Mouse (Mus musculus) thymus, postnatal 0 days (tissue): ENCODE results near the gene Ffar4. TPM values are rescaled to one million over a fixed set of nuclear protein-coding genes. Genes with fewer than 3 reads are reported as not detected.

ENCODE experiments used
- DNase-seq: peaks from one replicate; pipeline ENCODE4 v3.0.0-alpha.2; 2015; ENCODE audit warnings: low spot score
- polyA plus RNA-seq: library from polyadenylated mRNA; unstranded; fragments of >200 nt; fragmentation: Nextera tagmentation; extraction: Ambion mirVana; gene quantifications from 2 replicates; pipeline ENCODE4 v1.2.1, GENCODE M21; 2015

Ffar4 gene
- polyA plus RNA-seq, 1 experiment from 2014 or later, result 1.2 TPM

DNA sequence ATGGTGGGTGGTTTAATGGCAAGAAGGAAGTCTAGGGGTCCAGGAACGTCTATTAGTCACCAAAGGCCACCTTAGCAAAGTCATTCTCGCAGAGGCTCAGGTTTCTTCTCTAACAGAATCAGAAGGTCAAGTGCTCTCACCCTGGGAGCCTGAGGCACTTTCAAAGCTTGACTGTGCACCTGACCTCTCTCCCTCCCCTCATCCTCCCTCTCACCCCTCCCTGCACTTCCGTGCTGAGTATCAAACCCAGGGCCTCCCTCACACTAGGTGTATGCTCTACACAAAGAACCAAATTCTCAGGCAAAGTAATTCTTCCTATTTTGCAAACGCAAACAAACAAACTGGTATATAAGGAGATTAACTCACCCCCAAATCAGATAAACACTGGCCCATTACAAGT lies 640 bp upstream of the Ffar4 start:
- DNase-seq, result no peak

DNA sequence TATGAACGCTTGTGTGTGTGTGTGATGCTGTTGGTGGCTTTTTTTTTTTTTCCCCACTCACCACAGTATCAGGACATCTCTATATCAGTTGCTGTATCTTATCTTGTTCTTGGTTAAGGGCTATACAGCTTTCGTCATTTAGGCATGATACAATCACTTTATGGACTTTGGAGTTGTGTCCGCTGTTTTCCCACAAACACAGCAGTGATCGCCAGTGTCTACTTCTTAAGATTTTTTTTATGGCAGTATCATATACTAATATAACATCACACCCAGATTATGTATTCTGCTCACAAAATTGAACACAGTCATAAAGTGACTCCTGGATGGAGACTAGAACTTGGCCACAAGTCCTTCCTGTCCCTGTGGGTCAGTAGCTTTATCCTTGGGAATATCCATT lies 11.0 kb downstream of the Ffar4 start:
- DNase-seq, result no peak

DNA sequence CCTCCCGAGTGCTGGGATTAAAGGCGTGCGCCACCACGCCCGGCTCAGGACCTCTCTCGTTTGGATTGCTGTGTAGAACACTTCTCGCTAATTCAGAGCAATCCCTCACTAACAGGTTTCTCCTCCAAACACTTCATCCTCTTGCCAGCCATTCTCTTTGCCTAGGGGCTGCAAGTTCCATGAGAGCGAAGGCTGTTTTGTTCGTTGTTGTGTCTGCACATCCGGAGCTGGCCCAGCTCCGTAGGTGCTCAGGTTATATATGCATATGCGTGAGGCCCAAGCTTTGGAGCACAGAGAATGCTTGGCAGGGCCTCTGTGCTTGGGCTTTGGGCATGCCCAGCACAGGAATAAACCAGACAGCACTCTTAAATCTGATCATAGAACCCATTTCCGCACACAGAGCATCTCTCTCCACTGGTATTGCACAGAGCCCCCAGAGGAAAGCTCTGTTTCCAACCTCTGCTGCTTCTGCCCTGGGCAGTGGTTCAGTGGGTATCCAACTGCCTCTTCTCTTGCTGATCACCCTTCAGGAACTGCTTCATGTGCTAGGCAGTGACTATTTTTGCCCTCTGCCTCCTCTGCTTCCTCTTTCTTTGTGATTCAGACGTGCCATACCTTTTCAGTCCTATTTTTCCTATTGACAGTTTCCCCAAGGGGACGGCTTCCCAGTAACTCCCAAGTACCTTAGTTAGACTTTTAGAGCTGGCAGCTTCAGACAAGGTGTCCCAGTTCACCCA lies 12.8 kb downstream of the Ffar4 start:
- DNase-seq, result no peak

DNA sequence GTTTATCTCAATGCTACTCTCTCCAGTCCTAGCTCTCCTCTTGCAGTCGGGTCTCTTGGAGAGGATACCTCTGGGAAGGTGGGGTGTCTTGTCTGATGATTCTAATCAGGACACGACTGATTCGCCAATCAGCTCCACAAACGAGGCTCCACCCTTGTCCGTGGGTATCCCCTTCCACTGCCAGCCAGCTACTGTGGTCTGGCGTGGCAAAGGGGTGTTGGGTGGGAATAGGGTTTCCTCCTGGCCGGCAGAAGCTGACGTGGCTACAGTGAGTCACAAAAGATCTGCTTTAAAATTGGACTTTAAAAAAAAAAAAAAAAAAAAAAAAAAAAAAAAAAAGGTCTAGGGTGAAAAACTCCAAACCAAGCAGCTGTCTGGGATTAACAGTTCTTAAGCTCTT lies 14.2 kb downstream of the Ffar4 start:
- DNase-seq, result no peak

DNA sequence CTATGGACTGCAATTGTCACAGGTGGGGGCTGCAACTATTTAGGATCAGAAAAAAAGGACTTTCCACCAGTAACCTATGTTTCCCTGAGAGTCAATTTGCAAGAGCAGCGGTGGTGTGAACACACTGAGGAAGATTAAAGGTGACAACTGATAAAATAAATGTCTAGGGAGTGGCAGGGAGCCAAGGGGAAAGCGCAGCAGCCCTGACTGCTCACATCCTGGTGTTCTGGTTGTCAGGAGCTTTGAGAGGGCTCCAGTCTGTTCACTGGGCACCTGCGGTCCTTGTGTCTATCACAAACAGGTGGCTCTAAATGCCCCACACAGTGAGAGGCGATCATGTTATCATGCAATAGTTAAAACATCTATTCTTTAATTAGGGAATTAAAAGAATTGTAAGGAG lies 15.7 kb downstream of the Ffar4 start:
- DNase-seq, result no peak

DNA sequence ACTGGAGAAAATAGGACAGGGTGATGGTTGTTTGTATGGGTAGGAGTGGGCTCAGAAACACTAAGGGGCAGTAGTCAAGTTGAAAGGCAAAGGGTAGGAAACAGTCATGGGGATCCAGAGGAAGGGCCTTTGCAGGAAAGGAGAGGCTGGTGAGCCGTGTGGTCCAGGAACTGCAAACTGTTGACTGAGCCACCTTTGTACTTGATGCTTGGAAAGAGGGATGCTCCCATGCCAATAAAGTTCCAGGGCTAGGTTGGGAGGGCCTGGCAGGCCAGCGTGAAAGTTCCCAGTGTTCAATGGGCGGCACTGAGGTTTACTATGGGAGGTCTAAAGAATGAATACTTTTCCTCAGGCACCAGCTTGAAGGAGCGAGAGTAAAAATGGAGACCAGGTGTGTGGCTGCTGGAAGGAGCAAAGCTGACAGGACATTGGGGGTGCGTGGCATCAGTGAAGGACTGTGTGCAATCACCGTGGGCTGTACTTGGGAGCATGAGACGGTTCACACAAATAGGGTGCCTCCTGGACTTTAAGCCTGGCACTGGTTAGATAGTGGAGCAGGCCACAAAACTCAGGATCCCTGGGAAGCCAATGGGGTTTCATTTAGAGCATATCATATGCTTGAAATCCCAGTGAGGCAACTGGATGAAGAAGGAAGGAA lies 18.1 kb downstream of the Ffar4 start:
- no peak for DNase-seq

DNA sequence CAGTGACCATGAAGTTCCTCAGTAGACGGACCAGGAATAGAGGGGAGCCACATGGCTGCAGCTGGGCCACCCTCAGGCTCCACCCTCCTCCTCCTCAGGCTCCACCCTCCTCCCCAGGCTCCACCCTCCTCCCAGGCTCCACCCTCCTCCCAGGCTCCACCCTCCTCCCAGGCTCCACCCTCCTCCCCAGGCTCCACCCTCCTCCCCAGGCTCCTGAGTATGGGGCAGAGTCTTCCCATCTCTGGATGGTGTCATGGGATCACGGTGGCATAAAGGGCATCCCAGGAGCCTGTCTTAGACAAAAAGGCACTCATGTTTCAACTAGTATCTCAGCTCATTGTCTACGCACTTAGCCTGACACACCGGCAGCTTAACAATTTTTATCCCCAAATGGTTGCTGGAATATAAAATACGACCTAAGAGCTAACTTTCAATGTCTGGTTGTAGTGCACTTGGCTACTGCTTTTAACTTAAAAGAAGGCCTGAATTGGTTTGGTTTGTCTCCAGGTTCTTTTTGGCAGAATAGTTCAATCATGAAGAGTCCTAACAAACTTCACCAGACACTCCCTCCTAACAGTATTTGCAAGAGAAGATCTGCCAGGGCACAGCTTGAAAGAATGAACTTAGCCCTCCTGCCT lies 23.4 kb downstream of the Ffar4 start:
- DNase-seq, result no peak

DNA sequence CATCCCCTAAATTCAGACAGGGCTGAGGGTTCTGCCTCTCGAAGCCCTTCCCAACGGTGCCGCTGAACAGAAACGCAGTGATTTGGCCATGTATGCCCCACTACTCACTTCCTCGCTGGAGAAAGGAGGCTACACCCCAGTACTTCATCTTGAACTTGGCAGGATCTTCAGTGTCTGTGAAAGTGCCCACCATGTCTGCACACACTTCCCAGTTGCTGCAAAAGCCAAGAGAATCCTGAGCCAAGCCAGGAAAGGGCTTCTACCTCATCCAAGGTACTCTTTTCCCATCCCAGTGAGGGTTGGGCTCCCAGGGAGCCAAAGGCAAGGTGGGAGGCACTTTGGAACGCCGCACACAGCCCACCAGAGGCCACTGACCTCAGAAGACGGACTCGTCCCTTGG lies 27.1 kb downstream of the Ffar4 start:
- no peak for DNase-seq

DNA sequence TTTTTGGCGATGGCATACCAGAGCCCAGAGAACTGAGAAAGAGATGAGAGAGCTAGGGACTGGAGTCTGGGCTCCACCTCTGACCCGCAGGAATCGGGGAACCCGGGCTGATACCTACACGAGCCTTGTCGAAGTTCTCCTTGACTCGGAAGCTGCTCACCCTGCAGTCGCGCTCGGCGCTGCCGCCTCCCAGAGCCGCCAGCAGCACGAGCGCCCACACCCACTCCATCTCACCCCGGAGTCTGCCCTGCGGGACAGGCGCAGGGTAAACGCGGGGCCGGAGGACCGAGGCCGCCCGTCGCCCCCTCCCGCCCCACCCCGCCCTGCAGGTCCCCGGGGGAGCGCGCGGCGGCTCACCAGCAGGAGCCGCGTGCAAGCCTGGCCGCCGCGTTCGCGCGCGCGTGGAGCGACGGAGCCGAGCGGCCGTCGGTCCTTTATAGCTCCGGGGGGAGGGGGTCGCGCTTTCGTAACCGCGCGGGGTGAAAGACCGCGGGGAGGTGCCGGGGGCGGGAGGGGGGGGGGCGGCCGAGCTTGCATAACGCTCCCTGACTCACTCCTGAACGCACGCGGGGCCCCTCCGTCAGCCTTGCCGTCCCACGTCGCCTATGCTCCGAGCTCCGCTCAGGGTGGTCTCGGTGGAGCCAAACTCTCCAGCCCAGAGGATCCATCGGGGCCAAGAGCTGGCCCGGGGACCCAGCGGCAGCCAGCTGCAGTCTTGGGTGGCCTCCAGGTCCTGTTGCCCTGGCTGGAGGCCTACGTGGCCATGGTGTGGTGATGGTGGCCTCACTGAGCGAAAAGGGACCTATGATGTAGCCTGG lies 27.7 kb downstream of the Ffar4 start:
- DNase-seq, result peak; percentile 2

DNA sequence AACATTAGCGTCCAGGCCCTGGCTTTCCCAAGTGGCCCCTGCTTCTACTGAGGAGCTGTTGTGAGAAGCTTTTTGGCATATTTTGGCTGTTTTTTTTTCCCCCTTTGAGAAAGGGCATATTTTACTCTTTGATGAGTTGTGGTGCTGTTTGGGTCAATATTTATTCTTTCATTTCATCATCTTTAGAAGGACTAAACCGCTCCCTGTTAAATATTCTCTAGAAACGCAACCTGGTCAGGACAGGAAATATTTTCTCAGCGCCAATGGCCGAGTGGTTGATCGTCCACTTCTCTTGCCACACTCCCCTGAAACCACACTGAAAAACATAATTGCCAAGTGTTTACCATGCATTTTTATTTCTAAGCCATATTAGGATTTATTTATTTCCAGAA lies 28.3 kb downstream of the Ffar4 start, which contains the start of gene Rbp4:
Gene Rbp4 (minus strand): TSS at position 63 of the 392 bp plus-strand sequence.
- no peak for DNase-seq

DNA sequence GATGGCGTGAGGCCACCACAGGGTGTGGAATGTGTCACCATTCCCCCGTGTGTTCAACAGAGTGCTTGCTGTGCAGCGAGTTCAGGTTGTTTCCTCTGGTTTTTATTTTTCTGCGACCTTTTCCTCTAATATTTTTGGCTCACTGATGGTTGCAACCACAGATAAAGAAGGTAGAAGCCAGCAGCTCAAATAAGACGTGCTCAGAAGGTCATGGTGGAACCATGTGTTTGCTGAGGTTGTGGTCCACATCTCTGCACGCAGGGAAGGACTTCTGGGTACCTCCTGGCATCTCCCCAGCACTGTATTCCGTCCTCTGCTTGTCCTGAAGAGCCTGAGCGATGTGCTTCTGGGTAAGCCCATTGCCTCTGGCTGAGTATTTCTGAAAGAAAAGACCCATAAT lies 29.8 kb downstream of the Ffar4 start:
- no peak for DNase-seq

DNA sequence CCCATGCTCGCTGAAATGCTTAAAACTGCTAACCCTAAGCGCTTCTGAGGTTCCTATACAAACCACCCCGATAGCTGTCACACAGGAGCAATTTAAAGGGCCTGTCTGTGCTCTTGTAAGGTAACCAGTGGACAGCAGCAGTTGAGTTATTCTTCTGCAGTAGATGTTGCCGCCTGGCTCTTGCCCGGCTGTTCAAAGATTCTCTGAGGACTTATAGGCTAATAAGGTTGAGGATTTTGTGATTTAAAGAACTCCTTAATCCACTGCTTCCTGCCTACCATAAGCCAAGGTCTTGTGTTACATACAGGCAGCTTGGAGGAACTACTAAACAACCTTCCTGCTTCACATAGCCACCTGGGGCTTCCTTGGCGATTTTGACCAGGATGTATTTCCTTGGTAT lies 35.6 kb downstream of the Ffar4 start, which contains the start of gene Pde6c:
Gene Pde6c (plus strand): TSS at position 301 of the 400 bp plus-strand sequence.
- no peak for DNase-seq

DNA sequence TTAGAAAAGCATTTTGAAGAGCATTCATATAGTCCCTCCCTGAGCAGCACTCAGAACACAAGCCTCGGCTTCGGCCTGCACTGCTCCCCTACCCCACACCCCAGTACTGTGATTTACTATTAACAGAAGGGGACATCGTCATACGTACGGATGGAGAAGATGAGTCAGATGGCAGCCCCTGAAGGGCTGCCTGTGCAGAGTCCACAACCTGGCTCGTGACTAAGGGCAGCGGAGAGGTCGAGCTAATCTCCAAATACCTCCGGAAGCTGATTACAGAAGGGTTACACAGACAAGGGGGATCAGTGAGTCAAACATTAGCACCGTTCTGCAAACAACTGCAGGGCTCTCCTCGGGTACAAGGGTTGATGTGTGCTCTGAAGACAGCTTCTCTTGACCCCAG lies 37.1 kb downstream of the Ffar4 start:
- DNase-seq, result no peak

DNA sequence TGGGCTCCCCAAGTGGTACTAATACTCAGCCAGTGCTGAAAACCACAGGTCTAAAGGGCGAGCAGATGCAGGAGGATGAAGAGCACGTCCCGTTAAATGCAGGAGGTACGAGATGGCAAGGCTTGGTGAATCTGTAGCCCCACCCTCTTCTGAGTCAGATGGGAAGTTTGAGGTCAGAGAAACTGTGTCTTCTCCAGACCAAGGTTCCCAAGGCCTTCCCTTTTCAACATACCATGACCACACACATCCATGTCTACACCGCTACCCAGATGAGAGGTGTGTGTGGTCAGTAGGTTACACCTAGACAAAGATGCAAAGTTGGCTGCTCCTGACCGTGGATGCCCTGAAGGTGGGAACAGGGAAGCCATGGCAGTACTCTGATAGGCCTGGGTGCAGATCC lies 37.9 kb downstream of the Ffar4 start:
- no peak for DNase-seq

DNA sequence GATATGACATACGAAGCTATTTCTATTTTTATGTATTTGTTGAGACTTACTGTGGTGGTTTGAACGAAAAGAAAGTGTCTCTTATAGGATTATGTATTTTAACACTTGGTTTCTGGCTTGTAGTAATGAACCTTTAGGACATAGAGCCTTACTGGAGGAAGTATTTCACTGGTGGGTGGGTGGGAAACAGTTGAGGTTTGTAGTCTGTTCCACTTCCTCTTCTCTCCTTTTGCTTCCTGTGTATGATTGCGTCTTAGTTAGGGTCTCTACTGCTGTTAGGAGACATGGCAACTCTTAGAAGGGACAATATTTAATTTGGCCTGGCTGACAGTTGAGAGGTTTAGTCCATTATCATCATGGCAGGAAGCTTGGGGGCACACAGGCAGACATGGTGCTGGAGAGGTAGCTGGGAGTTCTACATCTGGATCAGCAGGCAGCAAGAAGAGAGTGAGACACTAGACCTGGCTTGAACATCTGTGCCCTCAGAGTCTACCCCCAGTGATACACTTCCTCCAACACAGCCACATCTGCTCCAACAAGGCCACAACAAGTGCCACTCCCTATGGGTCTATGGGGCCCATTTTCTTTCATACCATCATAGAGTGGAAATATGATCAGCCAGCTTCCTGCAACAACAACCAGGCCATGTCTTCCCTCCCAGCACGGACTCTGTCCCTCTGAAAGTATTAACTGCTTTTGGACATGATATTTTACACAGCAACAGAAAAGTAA lies 46.8 kb downstream of the Ffar4 start:
- peak; percentile 3 for DNase-seq

DNA sequence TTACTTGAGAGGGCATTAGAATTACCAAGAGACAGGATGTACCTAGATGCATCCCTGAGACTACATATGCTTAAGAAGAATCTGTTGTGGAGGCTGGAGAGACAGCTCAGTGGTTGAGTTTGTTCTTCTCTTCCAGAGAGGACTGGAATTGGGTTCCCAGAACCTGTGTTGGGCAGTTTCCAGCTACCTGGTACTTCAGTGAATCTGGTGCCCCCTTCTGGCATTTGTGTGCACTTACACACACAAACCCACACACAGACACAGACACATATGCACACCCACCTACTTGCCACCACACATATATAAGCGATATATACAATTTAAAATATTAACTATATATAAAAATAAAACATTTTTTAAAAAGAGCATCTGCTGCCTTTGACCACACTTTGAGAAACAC lies 59.4 kb downstream of the Ffar4 start:
- DNase-seq, result no peak

DNA sequence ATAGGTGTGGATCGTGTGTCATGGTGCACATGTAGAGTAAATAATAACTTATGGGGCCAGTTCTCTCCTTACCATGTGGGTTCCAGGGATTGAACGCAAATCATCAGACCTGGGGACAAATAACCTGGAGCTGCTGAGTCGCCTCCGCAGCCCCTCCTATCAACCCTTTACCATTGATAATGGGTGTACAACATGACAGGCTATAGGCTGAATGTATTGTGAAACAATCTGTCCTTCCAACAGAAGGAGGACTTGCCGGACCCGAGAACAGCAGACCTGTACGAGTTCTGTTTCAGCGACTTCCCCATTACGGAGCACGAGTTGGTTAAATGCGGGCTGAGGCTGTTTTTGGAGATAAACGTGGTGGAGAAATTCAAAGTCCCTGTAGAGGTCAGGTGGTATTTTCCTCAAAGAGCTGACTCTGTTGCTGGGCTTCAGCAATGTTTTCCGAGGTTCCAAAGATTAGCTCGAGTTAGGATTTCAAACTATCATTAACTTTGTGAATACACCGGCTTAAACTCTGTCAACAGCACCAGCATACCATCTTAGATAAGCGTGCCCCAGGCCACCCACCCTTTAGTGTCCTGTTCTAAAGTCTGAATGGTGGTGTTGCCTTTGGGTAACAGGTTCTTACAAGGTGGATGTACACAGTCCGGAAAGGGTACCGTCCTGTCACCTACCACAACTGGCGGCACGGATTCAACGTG lies 64.9 kb downstream of the Ffar4 start:
- DNase-seq, result no peak
